Comparison of ENCODE assay signal across 14 mouse cellular contexts in the genomic region with DNA sequence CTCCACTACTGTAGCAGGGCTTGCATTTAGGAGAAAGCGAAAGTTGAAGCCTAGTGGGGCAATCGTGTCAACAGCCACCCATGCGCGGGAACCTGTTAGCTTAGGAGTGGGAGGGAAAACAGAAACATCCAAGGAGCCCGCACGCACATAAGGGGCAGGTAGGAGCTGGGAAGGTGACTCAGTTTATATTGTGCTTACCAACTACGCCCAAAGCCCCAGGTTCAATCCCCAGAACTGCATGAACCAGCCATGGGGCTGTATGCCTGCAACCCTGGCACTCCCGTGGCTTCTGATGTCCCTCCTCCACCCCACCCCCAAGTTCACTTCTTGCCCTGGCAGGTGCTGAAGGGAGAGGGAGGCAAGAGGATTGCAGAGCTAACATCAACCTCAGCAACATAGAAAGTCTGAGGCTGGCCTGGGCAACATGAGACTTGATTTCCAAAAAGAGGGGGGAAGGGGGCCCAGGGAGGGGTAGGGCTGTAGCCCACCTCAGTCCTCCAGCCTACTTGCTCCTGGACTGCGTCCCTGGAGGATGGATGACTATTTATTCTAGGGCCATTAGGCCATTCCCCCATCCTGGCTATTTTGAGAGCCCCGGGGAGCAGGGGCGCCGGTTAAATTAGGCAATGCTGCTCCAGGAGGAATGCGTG. TPM values are rescaled to one million over a fixed set of nuclear protein-coding genes. Genes with fewer than 3 reads are reported as not detected.
DNase-seq lines count a peak whose midpoint lies in the region; ATAC-seq and TF ChIP-seq lines count a peak whose summit lies in the region.
"Had no signal": no experiment of that assay in that cellular context is flagged by ENCODE, and none has a peak within 500 bp of the region (broad histone marks: within the 10 kb centered on the region; RNA-seq: fewer than 3 reads in every experiment).

No protein-coding gene starts in this region.

- H3K27me3 ChIP-seq in liver, embryonic 11.5 days (replicated peaks; ENCODE audit: control insufficient read depth, insufficient read depth, low read length), result no peaks in the 10 kb centered on the region
- no peaks in the 10 kb centered on the region for H3K27me3 ChIP-seq in intestine, embryonic 14.5 days (replicated peaks; ENCODE audit: control insufficient read depth, insufficient read depth, low read length)
- H3K27me3 ChIP-seq in small intestine, adult 2 months (ENCODE audit: control insufficient read depth, insufficient read depth, low read length), result no peaks in the 10 kb centered on the region

- H3K4me3 ChIP-seq in liver, embryonic 11.5 days (ENCODE audit: low read depth, low read length), result no peak overlapping the region
- H3K4me3 ChIP-seq in intestine, embryonic 14.5 days (ENCODE audit: low read depth, low read length), result no peak overlapping the region
- no peak overlapping the region for H3K4me3 ChIP-seq in small intestine, adult 2 months (ENCODE audit: low read depth, low read length)

- H3K9me3 ChIP-seq in liver, embryonic 11.5 days (ENCODE audit: control insufficient read depth, low read length), result no peaks in the 10 kb centered on the region
- no peaks in the 10 kb centered on the region for H3K9me3 ChIP-seq in intestine, embryonic 14.5 days (ENCODE audit: control insufficient read depth, low read length)

- ATAC-seq in liver, embryonic 11.5 days (replicated peaks; ENCODE audit: low FRiP score), result no peak
- no peak for ATAC-seq in intestine, embryonic 14.5 days (replicated peaks; ENCODE audit: low FRiP score, low TSS enrichment, low read depth)
- ATAC-seq: forebrain, embryonic 14.5 days; hindbrain, embryonic 16.5 days had no signal

- H3K4me1 ChIP-seq in liver, embryonic 11.5 days (replicated peaks; ENCODE audit: control insufficient read depth, insufficient read depth, low read length), result peaks cover 90% of the 10 kb centered on the region
- H3K4me1 ChIP-seq in intestine, embryonic 14.5 days (replicated peaks; ENCODE audit: control insufficient read depth, insufficient read depth, low read length), result peaks cover 86% of the 10 kb centered on the region
- peaks cover 57% of the 10 kb centered on the region for H3K4me1 ChIP-seq in small intestine, adult 2 months (ENCODE audit: control insufficient read depth, insufficient read depth, insufficient read length, low read length)

- no peak overlapping the region for H3K9ac ChIP-seq in liver, embryonic 11.5 days (ENCODE audit: low read depth, low read length)
- no peak overlapping the region for H3K9ac ChIP-seq in intestine, embryonic 14.5 days (ENCODE audit: low read length)

- H3K27ac ChIP-seq in liver, embryonic 11.5 days (ENCODE audit: low read depth, low read length), result peak overlapping the region; percentile 26
- H3K27ac ChIP-seq in intestine, embryonic 14.5 days (ENCODE audit: low read depth), result peak overlapping the region; percentile 77
- H3K27ac ChIP-seq in small intestine, adult 2 months (ENCODE audit: insufficient read depth, low read depth, low read length), result peak overlapping the region; percentile 52
- H3K27ac ChIP-seq: macrophage had no signal

- peak overlapping the region; percentile 16; the same call in 1 of the 2 replicates for H3K4me2 ChIP-seq in liver, embryonic 11.5 days
- 0 out of 2 replicates have a peak overlapping the region, but pooled peaks have one; percentile 16 for H3K4me2 ChIP-seq in intestine, embryonic 14.5 days (ENCODE audit: low read length)

- H3K36me3 ChIP-seq in liver, embryonic 11.5 days (ENCODE audit: control insufficient read depth, insufficient read depth, low read length), result no peaks in the 10 kb centered on the region
- no peaks in the 10 kb centered on the region for H3K36me3 ChIP-seq in intestine, embryonic 14.5 days (ENCODE audit: control insufficient read depth, insufficient read depth, low read length)
- no peaks in the 10 kb centered on the region for H3K36me3 ChIP-seq in small intestine, adult 2 months (ENCODE audit: control insufficient read depth, insufficient read depth, low read length)

- TF ChIP-seq CTCF in small intestine, adult 2 months (IDR thresholded peaks at IDR 0.05; ENCODE audit: extremely low read depth, insufficient read length, insufficient replicate concordance, low read depth, low read length), result no peak

- WGBS in liver, embryonic 11.5 days, result 56% methylated on average over 13 of the region's 13 CpGs
- WGBS in intestine, embryonic 14.5 days, result 35% methylated on average over 13 of the region's 13 CpGs
- WGBS in small intestine, adult 2 months, result 21% methylated on average over 13 of the region's 13 CpGs

- intact Hi-C loops in left cerebral cortex, postnatal 4 days (cut with DNase I), result no loop called here

- no peak for TF ChIP-seq POLR2A in small intestine, adult 2 months (IDR thresholded peaks at IDR 0.05; ENCODE audit: low read depth, low read length)

- peak; percentile 94 for DNase-seq in heart, adult 11 months
- no peak for DNase-seq in heart, adult 8-10 months (ENCODE audit: low spot score)
- DNase-seq in liver, embryonic 11.5 days (ENCODE audit: low spot score), result no peak
- DNase-seq in liver, result no peak
- no peak for DNase-seq in intestine, embryonic 14.5 days (ENCODE audit: low spot score)
- no peak for DNase-seq in urinary bladder, postnatal 36 days (ENCODE audit: low spot score in 2 of 2)
- no peak for DNase-seq in left cerebral cortex, postnatal 4 days
- DNase-seq: cerebellum, postnatal 25 days had no signal

RNA-seq across cellular contexts. Expression of a gene that starts 12.9 kb away (rescaled TPM):
- 100 to 1,000 TPM; 124 to 205 (median 189) TPM for total RNA-seq in heart, adult 8-10 months (2022)
- 19.9 and 20.8 TPM in 2 replicates for polyA plus RNA-seq in liver, embryonic 11.5 days (2014; fragmentation: Nextera tagmentation; extraction: Ambion mirVana)
- polyA plus RNA-seq in intestine, embryonic 14.5 days (2014; fragmentation: Nextera tagmentation; extraction: Ambion mirVana), result 44.4 and 49.8 TPM in 2 replicates
- polyA plus RNA-seq in small intestine, adult 2 months (2012; rRNA removed), result 38.2 and 40.5 TPM in 2 replicates
- total RNA-seq in left cerebral cortex, postnatal 4 days (2021), result 10 to 100 TPM; 14.9 to 15.0 TPM

RNA-seq across cellular contexts. Expression of a gene that starts 28.4 kb away (rescaled TPM):
- total RNA-seq in heart, adult 8-10 months (2022), result not detected
- polyA plus RNA-seq in liver, embryonic 11.5 days (2014; fragmentation: Nextera tagmentation; extraction: Ambion mirVana), result not detected in 2 replicates
- polyA plus RNA-seq in intestine, embryonic 14.5 days (2014; fragmentation: Nextera tagmentation; extraction: Ambion mirVana), result not detected in 2 replicates
- not detected in 2 replicates for polyA plus RNA-seq in small intestine, adult 2 months (2012; rRNA removed)
- total RNA-seq in left cerebral cortex, postnatal 4 days (2021), result not detected
- total RNA-seq: layer of hippocampus, postnatal 25 days had no signal
- polyA plus RNA-seq: forebrain, embryonic 14.5 days; hindbrain, embryonic 16.5 days; macrophage had no signal

RNA-seq across cellular contexts. Expression of a gene that starts 51.2 kb away (rescaled TPM):
- total RNA-seq in heart, adult 8-10 months (2022), result not detected
- polyA plus RNA-seq in liver, embryonic 11.5 days (2014; fragmentation: Nextera tagmentation; extraction: Ambion mirVana), result not detected in 2 replicates
- 3.8 TPM in 1 of 2 replicates, not detected in the other for polyA plus RNA-seq in intestine, embryonic 14.5 days (2014; fragmentation: Nextera tagmentation; extraction: Ambion mirVana)
- polyA plus RNA-seq in small intestine, adult 2 months (2012; rRNA removed), result 42.4 and 23,172 TPM in 2 replicates
- not detected for total RNA-seq in left cerebral cortex, postnatal 4 days (2021)
- total RNA-seq: layer of hippocampus, postnatal 25 days had no signal
- polyA plus RNA-seq: C2C12; forebrain, embryonic 14.5 days; hindbrain, embryonic 16.5 days; macrophage had no signal

Comparison
In these comparisons a context has a peak if more than half of its experiments do, and no peak if none do; other contexts are left out.
1. H3K27ac ChIP-seq: peak in every context shown above with its lines; median percentile 77 in intestine, embryonic 14.5 days; 52 in small intestine, adult 2 months; 26 in liver, embryonic 11.5 days.